Mouse (Mus musculus) hindbrain, embryonic 16.5 days (tissue): ENCODE measurements around the gene 1700012B07Rik. TPM values are rescaled to one million over a fixed set of nuclear protein-coding genes. Genes with fewer than 3 reads are reported as not detected.
A peak's percentile ranks its signal among the peaks of the same experiment; 100 is the strongest.

Source experiments
- ATAC-seq: fragments of 200-750 bp; cut with Nextera tagmentation; 2 replicates; pipeline ENCODE4 v1.8.0; 2017; ENCODE audit warnings: moderate TSS enrichment, moderate library complexity
- H3K27ac ChIP-seq: fragments of 300-500 bp; sonication (generic); 2 replicates; pipeline ENCODE4 v1.5.1; 2014; ENCODE audit warnings: low read depth, mild to moderate bottlenecking, control low read depth, low read length, moderate library complexity
- H3K27me3 ChIP-seq: fragments of 300-500 bp; sonication (generic); replicated peaks from 2 replicates; pipeline ENCODE4 v1.6.1; 2014; ENCODE audit warnings: low read length; ENCODE audit not compliant: control insufficient read depth, insufficient read depth
- H3K36me3 ChIP-seq: fragments of 300-500 bp; sonication (generic); 2 replicates; pipeline ENCODE4 v1.6.1; 2014; ENCODE audit warnings: mild to moderate bottlenecking, low read length, moderate library complexity, mixed read lengths; ENCODE audit not compliant: control insufficient read depth, insufficient read depth
- H3K4me1 ChIP-seq: fragments of 300-500 bp; sonication (generic); 2 replicates; pipeline ENCODE4 v1.6.1; 2014; ENCODE audit warnings: low read depth, low read length; ENCODE audit not compliant: control insufficient read depth, insufficient read depth
- H3K4me2 ChIP-seq: fragments of 300-500 bp; sonication (generic); 2 replicates; pipeline ENCODE4 v1.6.1; 2014; ENCODE audit warnings: mild to moderate bottlenecking, low read length, control low read depth, moderate library complexity
- H3K4me3 ChIP-seq: fragments of 300-500 bp; sonication (generic); 2 replicates; pipeline ENCODE4 v1.5.1; 2014; ENCODE audit warnings: mild to moderate bottlenecking, low read length, control low read depth, moderate library complexity
- H3K9ac ChIP-seq: fragments of 300-500 bp; sonication (generic); 2 replicates; pipeline ENCODE4 v1.6.1; 2014; ENCODE audit warnings: low read depth, mild to moderate bottlenecking, control low read depth, low read length, moderate library complexity
- H3K9me3 ChIP-seq: fragments of 300-500 bp; sonication (generic); 2 replicates; pipeline ENCODE4 v1.6.1; 2014; ENCODE audit warnings: mild to moderate bottlenecking, low read length, moderate library complexity; ENCODE audit not compliant: control insufficient read depth
- WGBS: fragments of 180-500 bp; shearing (Covaris S2); extraction: QIAGEN DNeasy Blood & Tissue Kit; methylation state at CpG from one replicate; pipeline ENCODE4 v1.1.7; 2014; 5-methylcytosine and 5-hydroxymethylcytosine counted together
- polyA plus RNA-seq: library from polyadenylated mRNA; unstranded; fragments of >200 nt; fragmentation: Nextera tagmentation; extraction: Ambion mirVana; gene quantifications from 2 replicates; pipeline ENCODE4 v1.2.1, GENCODE M21; 2015

The 1700012B07Rik gene
- polyA plus RNA-seq, 1 experiment from 2014 or later, result not detected

- WGBS, result 87% methylated on average over 5 of the region's 5 CpGs
- H3K27me3 ChIP-seq, result no peaks in the 10 kb centered on the region
- H3K36me3 ChIP-seq, result no peaks in the 10 kb centered on the region
- H3K27ac ChIP-seq, result no peak overlapping the region
- H3K4me1 ChIP-seq, result no peaks in the 10 kb centered on the region
- no peak for ATAC-seq
- H3K9me3 ChIP-seq, result no peaks in the 10 kb centered on the region
- no peak overlapping the region for H3K4me2 ChIP-seq
- H3K4me3 ChIP-seq, result no peak overlapping the region
- no peak overlapping the region for H3K9ac ChIP-seq
Measured at GRCm38 (mm10) chr11:109867861-109868260, 40.0 kb upstream of the 1700012B07Rik start.

GRCm38 (mm10) chr11:109866537-109867160 is 38.8 kb upstream of the 1700012B07Rik start:
- Histone ChIP-seq H3K9me3 (no peaks in the 10 kb centered on the region), H3K27me3 (no peaks in the 10 kb centered on the region), H3K36me3 (no peaks in the 10 kb centered on the region), H3K27ac (no peak overlapping the region), H3K9ac (no peak overlapping the region), H3K4me2 (no peak overlapping the region), H3K4me1 (no peaks in the 10 kb centered on the region), H3K4me3 (no peak overlapping the region)
- ATAC-seq, result no peak
- WGBS, result 79% methylated on average over 11 of the region's 11 CpGs

- Histone ChIP-seq H3K4me2 (no peak overlapping the region), H3K27me3 (no peaks in the 10 kb centered on the region), H3K9ac (no peak overlapping the region), H3K4me1 (peaks cover under 1% of the 10 kb centered on the region; the same call in 1 of the 2 replicates), H3K36me3 (no peaks in the 10 kb centered on the region), H3K9me3 (no peaks in the 10 kb centered on the region), H3K27ac (no peak overlapping the region), H3K4me3 (no peak overlapping the region)
- ATAC-seq, result no peak
- WGBS, result 84% methylated on average over 8 of the region's 8 CpGs
Measured at GRCm38 (mm10) chr11:109865526-109865925, 37.7 kb upstream of the 1700012B07Rik start.

- Histone ChIP-seq H3K4me2 (no peak overlapping the region), H3K4me3 (no peak overlapping the region), H3K36me3 (no peaks in the 10 kb centered on the region), H3K4me1 (peaks cover 6% of the 10 kb centered on the region; the same call in 1 of the 2 replicates), H3K9ac (no peak overlapping the region), H3K27me3 (no peaks in the 10 kb centered on the region), H3K27ac (no peak overlapping the region), H3K9me3 (no peaks in the 10 kb centered on the region)
- no peak for ATAC-seq
- WGBS, result 92% methylated on average over 7 of the region's 7 CpGs
Measured at GRCm38 (mm10) chr11:109863951-109864350, 36.1 kb upstream of the 1700012B07Rik start.

- Histone ChIP-seq H3K36me3 (no peaks in the 10 kb centered on the region), H3K27ac (no peak overlapping the region), H3K27me3 (no peaks in the 10 kb centered on the region), H3K4me2 (no peak overlapping the region), H3K9ac (no peak overlapping the region), H3K9me3 (no peaks in the 10 kb centered on the region), H3K4me1 (peaks cover 6% of the 10 kb centered on the region; the same call in 1 of the 2 replicates), H3K4me3 (no peak overlapping the region)
- 67% methylated on average over 8 of the region's 9 CpGs for WGBS
- ATAC-seq, result no peak
Measured at GRCm38 (mm10) chr11:109863194-109863746, 35.4 kb upstream of the 1700012B07Rik start.

GRCm38 (mm10) chr11:109860508-109860907 is 32.7 kb upstream of the 1700012B07Rik start:
- H3K4me2 ChIP-seq, result peak overlapping the region; percentile 37
- no peak overlapping the region for H3K4me3 ChIP-seq
- H3K9ac ChIP-seq, result no peak overlapping the region
- H3K4me1 ChIP-seq, result peaks cover 6% of the 10 kb centered on the region; the same call in 1 of the 2 replicates
- peak; percentile 50 for ATAC-seq
- H3K27ac ChIP-seq, result no peak overlapping the region
- no peaks in the 10 kb centered on the region for H3K36me3 ChIP-seq
- no peaks in the 10 kb centered on the region for H3K9me3 ChIP-seq
- H3K27me3 ChIP-seq, result no peaks in the 10 kb centered on the region
- 10% methylated on average over 10 of the region's 10 CpGs for WGBS

GRCm38 (mm10) chr11:109859939-109860469 is 32.2 kb upstream of the 1700012B07Rik start:
- 72% methylated on average over 14 of the region's 14 CpGs for WGBS
- H3K9ac ChIP-seq, result no peak overlapping the region
- H3K27ac ChIP-seq, result no peak overlapping the region
- peaks cover 6% of the 10 kb centered on the region; the same call in 1 of the 2 replicates for H3K4me1 ChIP-seq
- no peaks in the 10 kb centered on the region for H3K27me3 ChIP-seq
- H3K36me3 ChIP-seq, result no peaks in the 10 kb centered on the region
- H3K4me3 ChIP-seq, result no peak overlapping the region
- ATAC-seq, result 0 out of 2 replicates have a peak, but pooled peaks have one; percentile 37
- peak overlapping the region; percentile 37 for H3K4me2 ChIP-seq
- no peaks in the 10 kb centered on the region for H3K9me3 ChIP-seq

GRCm38 (mm10) chr11:109859441-109859840 is 31.6 kb upstream of the 1700012B07Rik start:
- Histone ChIP-seq H3K9me3 (no peaks in the 10 kb centered on the region), H3K4me3 (no peak overlapping the region), H3K36me3 (no peaks in the 10 kb centered on the region), H3K9ac (no peak overlapping the region), H3K4me1 (peaks cover 6% of the 10 kb centered on the region; the same call in 1 of the 2 replicates), H3K27me3 (no peaks in the 10 kb centered on the region), H3K4me2 (no peak overlapping the region), H3K27ac (no peak overlapping the region)
- WGBS, result 92% methylated on average over 4 of the region's 4 CpGs
- no peak for ATAC-seq

- ATAC-seq, result no peak
- Histone ChIP-seq H3K9ac (no peak overlapping the region), H3K4me3 (no peak overlapping the region), H3K27me3 (no peaks in the 10 kb centered on the region), H3K36me3 (no peaks in the 10 kb centered on the region), H3K9me3 (no peaks in the 10 kb centered on the region), H3K4me2 (no peak overlapping the region), H3K4me1 (peaks cover 6% of the 10 kb centered on the region; the same call in 1 of the 2 replicates), H3K27ac (no peak overlapping the region)
- WGBS, result 83% methylated on average over 10 of the region's 10 CpGs
Measured at GRCm38 (mm10) chr11:109857086-109857485, 29.2 kb upstream of the 1700012B07Rik start.
